Mouse (Mus musculus) macrophage (primary cell): ENCODE measurements around the gene Agpat1. TPM values are rescaled to one million over a fixed set of nuclear protein-coding genes. Genes with fewer than 3 reads are reported as not detected.

Experiments used
- H3K27ac ChIP-seq: fragments of 350-480 bp; formaldehyde crosslinking; 2 replicates; pipeline ENCODE4 v1.9.0; 2021
- H3K36me3 ChIP-seq: fragments of 350-480 bp; formaldehyde crosslinking; 2 replicates; pipeline ENCODE4 v1.9.0; 2021; ENCODE audit errors: inconsistent target
- H3K4me3 ChIP-seq: fragments of 350-480 bp; formaldehyde crosslinking; 2 replicates; pipeline ENCODE4 v1.9.0; 2021; ENCODE audit errors: inconsistent target
- H3K79me2 ChIP-seq: fragments of 350-480 bp; formaldehyde crosslinking; 2 replicates; pipeline ENCODE4 v1.9.0; 2021; ENCODE audit errors: inconsistent target
- WGBS: methylation state at CpG from one replicate; pipeline ENCODE4 v1.1.7; 2026; ENCODE audit warnings: inconsistent platforms; ENCODE audit not compliant: missing documents; 5-methylcytosine and 5-hydroxymethylcytosine counted together
- polyA plus RNA-seq: library from polyadenylated mRNA; stranded (reverse); fragments of 250-400 nt; gene quantifications from 3 replicates; pipeline ENCODE4 v1.2.4, GENCODE M21; 2018; ENCODE audit warnings: inconsistent platforms

Agpat1 gene
- polyA plus RNA-seq, 1 experiment from 2014 or later: 77.3 TPM

DNA sequence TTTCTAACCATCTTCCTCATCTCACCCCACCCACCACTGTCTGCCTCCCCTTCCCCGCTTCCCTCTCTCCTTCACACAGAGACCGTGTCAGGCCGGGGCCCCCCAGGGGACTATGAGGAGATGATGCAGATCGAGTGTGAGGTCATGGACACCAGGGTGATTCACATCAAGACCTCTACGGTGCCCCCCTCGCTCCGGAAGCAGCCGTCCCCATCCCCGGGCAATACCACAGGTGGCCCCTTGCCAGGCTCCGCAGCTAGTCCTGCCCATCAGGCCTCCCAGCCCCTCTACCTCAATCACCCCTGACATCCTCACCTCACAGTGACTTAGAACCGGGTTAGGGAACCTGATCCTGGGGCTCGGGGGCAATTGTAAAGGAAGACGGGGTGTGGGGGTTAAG lies 50.3 kb downstream of the Agpat1 start:
- H3K27ac ChIP-seq: no peak overlapping the region
- 99% methylated on average over 13 of the region's 13 CpGs for WGBS
- peaks cover 43% of the 10 kb centered on the region; the same call in 1 of the 2 replicates for H3K36me3 ChIP-seq
- H3K4me3 ChIP-seq: no peak overlapping the region
- no peaks in the 10 kb centered on the region for H3K79me2 ChIP-seq

DNA sequence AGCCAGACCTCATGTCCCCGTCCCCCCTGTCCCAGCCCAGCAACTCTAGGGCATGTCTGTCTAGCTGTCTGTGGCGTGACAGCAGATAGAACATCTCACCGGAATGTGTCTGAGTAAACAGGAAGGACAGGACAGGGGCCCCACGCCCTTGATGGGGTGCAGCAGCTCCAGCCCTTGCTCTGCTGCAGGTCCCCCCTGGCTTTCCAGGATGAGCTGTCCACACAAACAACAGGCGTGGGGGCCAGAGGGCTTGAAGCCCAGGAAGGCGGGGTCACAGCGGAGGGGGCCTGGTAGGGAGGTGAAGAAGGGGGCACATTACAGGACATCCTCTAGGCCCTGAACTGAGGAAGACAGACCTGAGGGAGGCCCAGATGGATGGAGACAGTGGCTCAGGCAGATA lies 51.1 kb downstream of the Agpat1 start:
- Histone ChIP-seq H3K27ac (no peak overlapping the region), H3K79me2 (no peaks in the 10 kb centered on the region), H3K36me3 (peaks cover 40% of the 10 kb centered on the region; the same call in 1 of the 2 replicates), H3K4me3 (no peak overlapping the region)
- 96% methylated on average over 7 of the region's 7 CpGs for WGBS

DNA sequence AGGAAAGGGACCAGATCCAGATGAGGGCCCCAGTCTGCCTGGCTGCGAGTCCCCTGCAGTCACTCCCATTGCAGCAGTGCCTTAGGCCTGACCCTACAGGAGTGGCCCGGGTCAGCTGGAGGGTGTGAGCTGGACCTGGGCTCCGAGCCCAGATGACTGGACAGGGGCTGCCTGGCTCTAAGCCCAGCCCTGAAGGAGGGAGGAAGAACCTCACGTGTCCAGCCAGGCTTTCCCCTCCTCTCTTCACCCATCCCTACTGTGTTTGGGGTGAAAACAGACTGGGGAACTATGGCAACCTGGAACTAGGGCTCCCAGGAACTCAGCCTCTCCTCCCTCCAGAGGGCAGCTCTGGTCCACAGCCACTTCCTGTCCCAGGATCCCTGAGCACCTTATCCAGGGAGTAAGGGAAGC lies 51.5 kb downstream of the Agpat1 start:
- H3K27ac ChIP-seq: no peak overlapping the region
- H3K4me3 ChIP-seq: no peak overlapping the region
- no peaks in the 10 kb centered on the region for H3K79me2 ChIP-seq
- peaks cover 36% of the 10 kb centered on the region; the same call in 1 of the 2 replicates for H3K36me3 ChIP-seq
- 85% methylated on average over 4 of the region's 4 CpGs for WGBS

DNA sequence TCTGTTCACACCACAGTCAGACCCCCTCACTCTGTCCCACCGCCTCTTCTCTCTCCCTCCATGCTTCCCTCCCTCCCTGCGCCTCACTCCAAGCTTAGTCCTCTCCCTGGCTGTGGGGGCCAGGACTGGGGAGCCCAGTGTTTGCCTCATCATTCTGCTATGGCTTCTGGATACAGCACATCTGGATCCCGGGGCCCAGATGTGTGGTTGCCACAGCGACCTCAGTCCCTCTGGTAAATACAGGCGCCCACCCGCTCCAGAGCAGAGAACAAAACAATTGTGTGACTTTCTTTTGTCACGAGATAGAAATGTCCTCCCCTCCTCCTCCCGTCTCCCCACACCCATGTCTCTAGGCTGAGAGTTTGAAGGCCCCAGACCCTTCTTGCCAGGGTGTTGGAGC lies 52.6 kb downstream of the Agpat1 start:
- Histone ChIP-seq H3K79me2 (no peaks in the 10 kb centered on the region), H3K36me3 (peaks cover 28% of the 10 kb centered on the region; the same call in 1 of the 2 replicates), H3K27ac (no peak overlapping the region), H3K4me3 (no peak overlapping the region)
- WGBS: 77% methylated on average over 6 of the region's 8 CpGs

DNA sequence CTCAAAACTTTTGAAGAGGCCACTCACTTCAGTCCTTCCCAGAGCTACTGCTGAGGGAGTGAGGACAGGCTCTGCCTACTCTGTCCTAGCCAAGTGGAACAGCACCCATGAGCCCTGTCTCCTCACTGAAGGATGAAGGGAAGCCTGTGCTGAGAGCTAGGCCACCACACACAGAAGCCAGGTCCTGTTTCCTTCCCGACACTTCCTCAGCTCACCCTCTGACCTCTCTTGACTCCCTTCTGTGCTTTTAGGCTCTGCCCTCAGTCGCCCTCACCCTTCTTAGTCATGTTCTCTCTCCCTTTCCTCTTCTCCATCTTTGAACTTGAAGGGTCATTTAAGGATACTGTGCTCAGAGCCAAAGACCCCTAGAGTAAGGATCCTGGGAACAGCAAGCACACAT lies 53.2 kb downstream of the Agpat1 start:
- H3K79me2 ChIP-seq: no peaks in the 10 kb centered on the region
- no peak overlapping the region for H3K4me3 ChIP-seq
- 32% methylated on average over 2 of the region's 2 CpGs for WGBS

DNA sequence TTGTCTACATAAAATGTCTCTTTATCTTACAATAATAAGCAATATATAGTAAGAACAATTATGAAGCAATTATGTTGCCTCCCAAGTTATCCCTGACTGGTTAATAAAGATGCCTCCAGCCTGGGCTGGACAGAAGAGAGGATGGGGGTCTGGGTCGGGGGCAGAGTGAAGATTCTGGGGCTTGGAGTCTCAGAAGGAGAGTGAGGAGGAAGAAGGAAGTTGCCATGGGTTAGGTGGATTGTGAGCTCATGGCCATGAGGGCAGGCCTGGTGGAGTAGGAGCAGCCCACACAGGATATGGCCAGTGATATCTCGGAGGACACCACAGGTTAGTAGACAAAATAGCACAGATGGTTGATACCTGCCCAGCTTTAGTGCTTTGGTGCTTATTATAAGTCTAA lies 54.1 kb downstream of the Agpat1 start:
- no peak overlapping the region for H3K4me3 ChIP-seq
- peaks cover 13% of the 10 kb centered on the region; the same call in 1 of the 2 replicates for H3K36me3 ChIP-seq
- H3K79me2 ChIP-seq: no peaks in the 10 kb centered on the region
- no peak overlapping the region for H3K27ac ChIP-seq
- 31% methylated on average over 2 of the region's 2 CpGs for WGBS

More for the DNA sequence above, 53.2 kb downstream of the Agpat1 start:
- H3K36me3 ChIP-seq: peaks cover 22% of the 10 kb centered on the region; the same call in 1 of the 2 replicates
- no peak overlapping the region for H3K27ac ChIP-seq

DNA sequence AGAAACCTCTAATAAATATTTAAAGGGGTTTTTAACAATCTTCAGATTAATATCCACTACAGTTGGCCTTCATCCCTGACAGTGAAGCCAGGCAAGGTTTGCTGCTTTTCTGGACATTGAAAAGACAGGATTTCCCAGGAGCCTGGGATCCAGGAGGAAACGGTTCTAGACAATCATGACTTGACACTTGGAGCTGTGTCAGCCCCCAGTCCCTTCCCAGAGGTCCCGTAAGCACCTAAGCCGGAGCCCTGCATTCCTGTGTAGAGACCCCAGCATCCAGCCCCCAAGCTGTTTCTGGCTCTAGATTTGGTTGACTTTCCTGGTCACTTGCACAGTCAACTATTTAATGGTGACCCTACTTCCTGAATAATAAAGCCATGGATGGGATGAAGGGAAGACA lies 54.5 kb downstream of the Agpat1 start:
- Histone ChIP-seq H3K27ac (no peak overlapping the region), H3K36me3 (peaks cover 8% of the 10 kb centered on the region; the same call in 1 of the 2 replicates), H3K79me2 (no peaks in the 10 kb centered on the region), H3K4me3 (no peak overlapping the region)
- WGBS: 87% methylated on average over 3 of the region's 3 CpGs

DNA sequence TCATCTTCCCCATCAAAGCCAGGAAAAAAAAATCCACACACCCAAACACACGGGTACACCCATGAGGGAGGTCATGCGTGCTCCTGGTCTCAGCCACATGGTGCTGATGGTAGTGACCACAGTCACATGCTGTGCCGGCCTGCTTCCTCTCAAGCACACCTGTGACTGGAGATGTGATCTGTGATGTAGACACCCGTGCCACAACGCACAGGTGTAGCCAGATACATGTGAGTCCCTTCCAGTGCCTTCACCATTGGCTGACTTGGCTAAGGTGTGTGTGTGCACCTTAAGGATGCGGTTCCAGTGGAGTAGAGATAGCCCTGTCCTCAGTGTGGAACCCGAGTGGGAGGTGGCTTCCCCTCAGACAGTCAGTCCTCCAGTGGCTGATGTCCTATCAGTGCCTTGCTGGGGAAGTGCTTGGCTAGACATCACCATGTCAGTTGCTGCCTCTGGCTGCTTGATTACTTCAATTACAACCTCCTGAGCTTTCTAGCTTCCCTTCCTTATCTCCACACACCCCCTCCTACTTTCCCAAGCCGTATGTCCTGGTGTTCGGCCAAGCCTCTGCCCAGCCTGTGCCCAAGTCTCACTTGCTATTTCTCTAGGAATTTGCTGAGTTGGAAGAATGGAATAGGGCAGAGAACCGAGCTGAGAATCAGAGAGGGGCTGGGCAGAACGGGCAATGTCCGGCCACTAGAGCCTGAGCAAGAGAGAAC lies 55.3 kb downstream of the Agpat1 start:
- Histone ChIP-seq H3K4me3 (no peak overlapping the region), H3K27ac (no peak overlapping the region)
- WGBS: 44% methylated on average over 12 of the region's 12 CpGs

DNA sequence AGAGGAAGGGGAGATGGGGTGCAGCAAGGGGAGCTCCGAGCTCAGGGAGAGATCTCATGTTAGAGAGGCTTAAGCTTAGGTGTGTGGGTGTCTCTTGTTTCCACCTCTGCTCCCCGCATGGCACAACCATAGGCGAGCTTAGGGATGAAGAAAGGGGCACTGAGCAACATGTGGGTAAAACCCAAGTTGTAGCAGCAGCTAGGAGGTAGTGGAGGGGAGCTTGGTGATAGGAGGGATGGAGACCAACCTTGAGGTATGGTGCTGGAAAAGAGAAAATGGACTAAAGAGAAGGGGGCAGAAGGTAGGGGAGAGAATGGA lies 55.8 kb downstream of the Agpat1 start:
- no peak overlapping the region for H3K4me3 ChIP-seq
- no peak overlapping the region for H3K27ac ChIP-seq
- H3K79me2 ChIP-seq: no peaks in the 10 kb centered on the region
- H3K36me3 ChIP-seq: no peaks in the 10 kb centered on the region
- WGBS: 66% methylated on average over 3 of the region's 3 CpGs

More for the DNA sequence above, 55.3 kb downstream of the Agpat1 start:
- H3K36me3 ChIP-seq: peaks cover 4% of the 10 kb centered on the region; the same call in 1 of the 2 replicates
- H3K79me2 ChIP-seq: no peaks in the 10 kb centered on the region

DNA sequence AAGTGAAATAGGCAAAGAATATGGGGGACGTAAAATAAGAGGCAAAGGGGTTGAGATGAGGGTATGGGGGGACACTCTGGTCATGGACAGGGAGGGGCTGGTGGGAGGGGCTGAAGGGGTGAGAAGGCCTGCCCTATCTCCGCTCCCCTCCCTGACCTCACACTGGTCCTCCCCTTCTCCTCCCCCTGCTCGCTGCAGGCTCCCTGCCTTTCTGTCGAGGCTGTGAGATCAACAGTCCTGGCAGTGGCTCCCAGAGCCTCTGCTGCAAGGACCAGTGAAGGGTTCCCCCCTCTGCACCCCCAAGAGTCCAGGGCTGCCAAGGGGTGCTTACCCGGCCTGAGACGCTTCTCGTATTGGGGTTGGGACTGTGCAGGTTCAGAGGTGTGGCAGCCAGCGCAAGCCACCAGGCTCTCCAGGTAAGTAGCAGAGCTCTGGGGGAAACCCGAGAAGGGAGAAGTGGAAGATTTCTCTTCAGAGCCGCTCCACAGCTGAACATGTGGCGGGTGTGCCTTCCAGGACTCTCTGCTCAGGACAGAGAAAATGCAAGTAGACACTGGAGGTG lies 56.3 kb downstream of the Agpat1 start:
- H3K4me3 ChIP-seq: no peak overlapping the region
- 34% methylated on average over 11 of the region's 11 CpGs for WGBS
- H3K27ac ChIP-seq: no peak overlapping the region
- H3K79me2 ChIP-seq: no peaks in the 10 kb centered on the region
- H3K36me3 ChIP-seq: no peaks in the 10 kb centered on the region

DNA sequence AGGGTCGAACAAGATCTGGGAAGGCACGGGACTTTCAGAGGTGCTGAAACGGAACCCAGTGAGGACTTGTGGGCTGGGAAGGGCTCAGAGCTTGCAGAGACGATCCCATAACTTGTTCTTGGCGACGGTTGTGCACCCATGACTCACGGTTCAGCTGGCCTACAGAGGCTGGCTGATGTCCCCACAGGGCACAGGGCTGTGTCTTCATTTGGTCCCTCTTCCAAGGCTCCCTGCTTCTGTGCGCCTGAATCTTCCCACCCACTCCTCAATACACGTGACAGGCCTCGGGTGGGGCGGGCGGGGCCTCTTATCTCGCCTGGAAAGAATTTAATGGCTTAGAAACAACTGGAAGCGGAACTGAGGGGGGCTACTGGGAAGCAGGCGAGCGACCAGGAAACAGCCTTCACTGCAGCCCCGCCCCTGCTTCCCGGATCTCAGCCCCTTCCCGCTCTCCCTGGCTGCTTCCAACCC lies 57.1 kb downstream of the Agpat1 start:
- Histone ChIP-seq H3K79me2 (no peaks in the 10 kb centered on the region), H3K4me3 (no peak overlapping the region), H3K27ac (no peak overlapping the region), H3K36me3 (no peaks in the 10 kb centered on the region)
- 5% methylated on average over 19 of the region's 19 CpGs for WGBS

DNA sequence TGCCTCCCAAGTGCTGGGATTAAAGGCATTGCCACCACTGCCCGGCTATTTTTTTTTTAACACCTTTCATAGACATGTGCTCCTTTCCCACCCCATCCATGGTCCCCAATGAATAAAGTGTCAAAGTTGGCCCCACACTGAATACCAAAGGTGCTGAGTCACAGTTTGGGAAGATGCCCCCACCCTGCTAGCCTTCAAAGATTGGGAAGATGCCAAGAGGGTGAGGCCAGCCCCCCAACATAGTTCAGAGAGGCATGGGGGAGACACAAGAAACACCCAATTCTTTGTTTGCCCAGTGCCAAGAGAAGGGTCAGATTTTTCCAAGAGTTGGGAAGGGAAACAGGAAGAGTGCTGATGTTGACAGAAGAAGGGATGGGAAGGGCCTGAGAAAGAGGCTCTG lies 58.4 kb downstream of the Agpat1 start:
- Histone ChIP-seq H3K27ac (no peak overlapping the region), H3K79me2 (no peaks in the 10 kb centered on the region), H3K4me3 (no peak overlapping the region), H3K36me3 (no peaks in the 10 kb centered on the region)
- 83% methylated on average over 1 of the region's 1 CpGs for WGBS

DNA sequence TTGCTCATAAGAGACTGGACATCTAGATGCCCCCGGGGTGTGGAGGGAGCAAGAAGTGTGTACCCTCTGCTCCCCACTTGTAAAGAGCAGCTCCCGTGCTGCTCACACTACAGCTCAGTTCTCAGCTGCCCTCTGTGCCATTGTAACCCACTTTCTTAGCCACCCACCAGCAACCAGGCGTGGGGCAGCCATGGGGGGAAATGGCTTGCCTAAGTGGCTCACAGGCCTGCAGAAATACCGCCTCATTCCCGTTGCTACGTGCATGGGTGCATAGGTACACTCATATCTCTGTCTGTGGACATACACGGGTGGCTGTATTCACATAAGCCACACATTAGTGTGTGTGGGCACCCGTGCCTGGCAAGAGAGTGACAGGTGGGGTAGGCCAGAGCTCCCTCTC lies 58.9 kb downstream of the Agpat1 start:
- no peaks in the 10 kb centered on the region for H3K36me3 ChIP-seq
- H3K4me3 ChIP-seq: no peak overlapping the region
- H3K79me2 ChIP-seq: no peaks in the 10 kb centered on the region
- 88% methylated on average over 8 of the region's 8 CpGs for WGBS
- H3K27ac ChIP-seq: no peak overlapping the region
